Mouse (Mus musculus) hindbrain, embryonic 16.5 days (tissue): Measurements from ENCODE around the gene Sowaha. TPM values are rescaled to one million over a fixed set of nuclear protein-coding genes. Genes with fewer than 3 reads are reported as not detected.
"Not testable (repeated sequence)": the region's sequence is repeated elsewhere in the genome, so short reads cannot be mapped to it uniquely, and the experiment has no call there.

Experiments
- ATAC-seq: fragments of 200-750 bp; cut with Nextera tagmentation; 2 replicates; pipeline ENCODE4 v1.8.0; 2017; ENCODE audit warnings: moderate TSS enrichment, moderate library complexity
- H3K27ac ChIP-seq: fragments of 300-500 bp; sonication (generic); 2 replicates; pipeline ENCODE4 v1.5.1; 2014; ENCODE audit warnings: low read depth, mild to moderate bottlenecking, control low read depth, low read length, moderate library complexity
- H3K27me3 ChIP-seq: fragments of 300-500 bp; sonication (generic); replicated peaks from 2 replicates; pipeline ENCODE4 v1.6.1; 2014; ENCODE audit warnings: low read length; ENCODE audit not compliant: control insufficient read depth, insufficient read depth
- H3K36me3 ChIP-seq: fragments of 300-500 bp; sonication (generic); 2 replicates; pipeline ENCODE4 v1.6.1; 2014; ENCODE audit warnings: mild to moderate bottlenecking, low read length, moderate library complexity, mixed read lengths; ENCODE audit not compliant: control insufficient read depth, insufficient read depth
- H3K4me1 ChIP-seq: fragments of 300-500 bp; sonication (generic); 2 replicates; pipeline ENCODE4 v1.6.1; 2014; ENCODE audit warnings: low read depth, low read length; ENCODE audit not compliant: control insufficient read depth, insufficient read depth
- H3K4me2 ChIP-seq: fragments of 300-500 bp; sonication (generic); 2 replicates; pipeline ENCODE4 v1.6.1; 2014; ENCODE audit warnings: mild to moderate bottlenecking, low read length, control low read depth, moderate library complexity
- H3K4me3 ChIP-seq: fragments of 300-500 bp; sonication (generic); 2 replicates; pipeline ENCODE4 v1.5.1; 2014; ENCODE audit warnings: mild to moderate bottlenecking, low read length, control low read depth, moderate library complexity
- H3K9ac ChIP-seq: fragments of 300-500 bp; sonication (generic); 2 replicates; pipeline ENCODE4 v1.6.1; 2014; ENCODE audit warnings: low read depth, mild to moderate bottlenecking, control low read depth, low read length, moderate library complexity
- H3K9me3 ChIP-seq: fragments of 300-500 bp; sonication (generic); 2 replicates; pipeline ENCODE4 v1.6.1; 2014; ENCODE audit warnings: mild to moderate bottlenecking, low read length, moderate library complexity; ENCODE audit not compliant: control insufficient read depth
- WGBS: fragments of 180-500 bp; shearing (Covaris S2); extraction: QIAGEN DNeasy Blood & Tissue Kit; methylation state at CpG from one replicate; pipeline ENCODE4 v1.1.7; 2014; 5-methylcytosine and 5-hydroxymethylcytosine counted together
- polyA plus RNA-seq: library from polyadenylated mRNA; unstranded; fragments of >200 nt; fragmentation: Nextera tagmentation; extraction: Ambion mirVana; gene quantifications from 2 replicates; pipeline ENCODE4 v1.2.1, GENCODE M21; 2015

Sowaha gene
- polyA plus RNA-seq, 1 experiment from 2014 or later, result 1.5 TPM

GRCm38 (mm10) chr11:53426914-53427313, 53.2 kb downstream of the Sowaha start:
- not testable (repeated sequence) for H3K27me3 ChIP-seq, H3K9me3 ChIP-seq, H3K27ac ChIP-seq, ATAC-seq, H3K4me1 ChIP-seq, H3K36me3 ChIP-seq, H3K9ac ChIP-seq, H3K4me3 ChIP-seq, H3K4me2 ChIP-seq
- WGBS, result 91% methylated on average over 3 of the region's 3 CpGs

Other genes starting within 250 kb of the Sowaha start
- 41.0 and 41.5 TPM in 2 replicates for gene Hspa4, start 179.8 kb downstream of the Sowaha start, polyA plus RNA-seq
- gene Zcchc10, start 155.6 kb downstream of the Sowaha start, polyA plus RNA-seq, result 11.9 and 14.3 TPM in 2 replicates
- gene Aff4, start 129.4 kb downstream of the Sowaha start, polyA plus RNA-seq, result 37.1 and 40.4 TPM in 2 replicates
- gene Leap2, start 57.1 kb downstream of the Sowaha start, polyA plus RNA-seq, result 0.33 and 0.44 TPM in 2 replicates
- 747 and 916 TPM in 2 replicates for gene Uqcrq, start 49.4 kb downstream of the Sowaha start, polyA plus RNA-seq
- 3.0 and 4.1 TPM in 2 replicates for gene Gdf9, start 49.3 kb downstream of the Sowaha start, polyA plus RNA-seq
- not detected in 2 replicates for gene Gm10447, start 23.2 kb downstream of the Sowaha start, polyA plus RNA-seq
- 3.2 and 3.6 TPM in 2 replicates for gene Shroom1, start 23.1 kb downstream of the Sowaha start, polyA plus RNA-seq
- gene Gm9837, start 9.8 kb downstream of the Sowaha start, polyA plus RNA-seq, result not detected in 2 replicates
- gene Gm9945, start 108 bp downstream of the Sowaha start, polyA plus RNA-seq, result 0.34 TPM in 1 of 2 replicates, not detected in the other
- 23.1 and 23.4 TPM in 2 replicates for gene Sept8, start 39.0 kb upstream of the Sowaha start, polyA plus RNA-seq
- gene Kif3a, start 87.1 kb upstream of the Sowaha start, polyA plus RNA-seq, result 306 and 352 TPM in 2 replicates
- 3.9 and 4.5 TPM in 2 replicates for gene Il4, start 138.4 kb upstream of the Sowaha start, polyA plus RNA-seq
- not detected in 2 replicates for gene Il13, start 154.4 kb upstream of the Sowaha start, polyA plus RNA-seq
- gene Rad50, start 227.0 kb upstream of the Sowaha start, polyA plus RNA-seq, result 11.7 and 12.3 TPM in 2 replicates
- gene Il5, start 240.5 kb upstream of the Sowaha start, polyA plus RNA-seq, result not detected in 2 replicates